Mouse (Mus musculus) liver, adult 2 months (tissue): ENCODE results near the gene Ankrd28.

Source experiments
- CTCF ChIP-seq: fragments of 200-500 bp; IDR thresholded peaks from 2 replicates; pipeline ENCODE4 v1.5.1; 2011; ENCODE audit warnings: low read depth, low read length, control low read depth
- POLR2A ChIP-seq: fragments of 200-500 bp; IDR thresholded peaks from 2 replicates; pipeline ENCODE4 v1.6.1; 2011; ENCODE audit warnings: low read length, control low read depth; ENCODE audit not compliant: insufficient read depth; ENCODE audit errors: extremely low read depth

- TF ChIP-seq CTCF (no peak), POLR2A (no peak)
These were observed 35.7 kb downstream of the Ankrd28 start for GRCm38 (mm10) chr14:31794776-31795126.
